Mouse (Mus musculus) CH12.LX (cell line): ENCODE measurements at regions not wholly inside any gene's neighbourhood (a gene's known extent, or its start where the extent isn't known, plus 50 kb on each side); places are given as distances from the start of the nearest gene placed in this dataset.

Source experiments
- CHD1 ChIP-seq: IDR thresholded peaks from 2 replicates; pipeline ENCODE4 v1.6.1; 2012; ENCODE audit warnings: low read depth, low read length, improper control_type of control experiment, inconsistent platforms
- CTCF ChIP-seq, 2 experiments: IDR thresholded peaks in 1 of 2; conservative IDR thresholded peaks in 1 of 2; 2 replicates each; pipeline ENCODE4 v1.5.1; 2011 to 2012; ENCODE audit warnings: low read depth in 2 of 2, low read length in 2 of 2, improper control_type of control experiment in 1 of 2, inconsistent platforms in 1 of 2, mild to moderate bottlenecking in 1 of 2, moderate library complexity in 1 of 2
- HCFC1 ChIP-seq: IDR thresholded peaks from 2 replicates; pipeline ENCODE4 v1.6.1; 2012; ENCODE audit warnings: low read depth, mild to moderate bottlenecking, inconsistent platforms, low read length, improper control_type of control experiment
- MYC ChIP-seq: IDR thresholded peaks from 2 replicates; pipeline ENCODE4 v1.6.1; 2011; ENCODE audit warnings: low read depth, mild to moderate bottlenecking, improper control_type of control experiment, low read length
- POLR2A ChIP-seq: IDR thresholded peaks from 2 replicates; pipeline ENCODE4 v1.6.1; 2011; ENCODE audit warnings: low read depth, mild to moderate bottlenecking, improper control_type of control experiment, low read length
- ZC3H11A ChIP-seq: IDR thresholded peaks from 2 replicates; pipeline ENCODE4 v1.6.1; 2012; ENCODE audit warnings: low read depth, mild to moderate bottlenecking, inconsistent platforms, low read length, improper control_type of control experiment

DNA sequence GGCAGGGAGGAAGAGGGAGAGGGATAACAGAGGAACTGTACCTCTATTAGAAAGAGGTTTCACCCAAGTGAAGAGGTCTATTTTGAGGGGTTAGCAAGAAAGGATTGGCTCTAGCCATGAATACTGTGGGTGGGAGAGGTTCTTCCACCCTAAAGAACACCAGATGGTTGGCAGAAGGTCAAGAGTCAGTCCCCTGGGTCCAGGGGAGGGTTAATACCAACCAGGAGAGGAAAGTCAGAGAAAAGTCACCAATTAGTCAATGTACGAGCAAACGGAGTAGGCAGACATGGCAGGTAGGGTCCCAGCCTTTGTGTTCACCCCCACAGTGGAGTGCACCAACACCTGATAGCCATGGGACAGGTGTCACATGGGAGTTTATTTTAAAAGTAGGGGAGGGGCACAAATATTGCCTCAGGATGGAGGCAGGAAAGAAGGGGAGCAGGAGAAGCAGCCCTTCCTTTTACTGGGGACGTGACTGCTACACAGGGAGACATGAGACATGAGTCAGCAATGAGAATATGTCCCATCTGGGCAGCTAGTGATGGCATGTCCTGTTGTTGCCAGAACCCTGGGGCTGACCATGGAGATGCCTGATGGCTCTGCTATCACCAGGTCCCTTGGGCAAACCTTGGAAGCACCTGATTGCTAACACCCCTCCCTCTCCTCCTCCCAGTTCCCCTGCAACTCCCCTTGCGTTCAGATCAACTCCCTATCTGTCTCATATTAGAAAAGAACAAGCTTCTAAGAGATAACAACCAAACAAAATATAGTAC lies 593.4 kb upstream of the Cited2 start:
- TF ChIP-seq ZC3H11A (no peak), CHD1 (no peak), HCFC1 (no peak), MYC (no peak), CTCF (conservative IDR thresholded peaks at IDR 0.05 in 1 of 2, IDR thresholded peaks at IDR 0.05 in 1 of 2; ENCODE audit: low read depth in 2 of 2, low read length in 2 of 2) (no peak), POLR2A (no peak)
